Mouse (Mus musculus) midbrain, embryonic 11.5 days (tissue): ENCODE measurements around the gene Cacna1c. TPM values are rescaled to one million over a fixed set of nuclear protein-coding genes. Genes with fewer than 3 reads are reported as not detected.

Experiments
- ATAC-seq: fragments of 200-750 bp; cut with Nextera tagmentation; 2 replicates; pipeline ENCODE4 v1.8.0; 2017; ENCODE audit warnings: moderate TSS enrichment, moderate library complexity; ENCODE audit not compliant: low FRiP score
- DNase-seq: peaks from one replicate; pipeline ENCODE4 v3.0.0; 2015; ENCODE audit warnings: low spot score; ENCODE audit errors: missing footprints
- H3K27ac ChIP-seq: fragments of 300-500 bp; sonication (generic); 2 replicates; pipeline ENCODE4 v1.5.1; 2014; ENCODE audit warnings: low read depth, low read length
- H3K27me3 ChIP-seq: fragments of 300-500 bp; sonication (generic); 2 replicates; pipeline ENCODE4 v1.6.1; 2014; ENCODE audit warnings: mild to moderate bottlenecking, low read length, moderate library complexity, mixed read lengths; ENCODE audit not compliant: control insufficient read depth, insufficient read depth
- H3K36me3 ChIP-seq: fragments of 300-500 bp; sonication (generic); 2 replicates; pipeline ENCODE4 v1.6.1; 2014; ENCODE audit warnings: mild to moderate bottlenecking, low read length, moderate library complexity, mixed read lengths; ENCODE audit not compliant: control insufficient read depth, insufficient read depth
- H3K4me1 ChIP-seq: fragments of 300-500 bp; sonication (generic); 2 replicates; pipeline ENCODE4 v1.6.1; 2014; ENCODE audit warnings: low read length; ENCODE audit not compliant: control insufficient read depth, insufficient read depth
- H3K4me2 ChIP-seq: fragments of 300-500 bp; sonication (generic); 2 replicates; pipeline ENCODE4 v1.6.1; 2014; ENCODE audit warnings: mild to moderate bottlenecking, moderate library complexity
- H3K4me3 ChIP-seq: fragments of 300-500 bp; sonication (generic); 2 replicates; pipeline ENCODE4 v1.5.1; 2014; ENCODE audit warnings: low read depth, low read length
- H3K9ac ChIP-seq: fragments of 300-500 bp; sonication (generic); 2 replicates; pipeline ENCODE4 v1.6.1; 2014; ENCODE audit warnings: low read length
- H3K9me3 ChIP-seq: fragments of 300-500 bp; sonication (generic); 2 replicates; pipeline ENCODE4 v1.6.1; 2016; ENCODE audit warnings: low read length; ENCODE audit not compliant: control insufficient read depth
- WGBS: fragments of 180-500 bp; shearing (Covaris S2); extraction: QIAGEN DNeasy Blood & Tissue Kit; methylation state at CpG from one replicate; pipeline ENCODE4 v1.1.7; 2014; 5-methylcytosine and 5-hydroxymethylcytosine counted together
- polyA plus RNA-seq: library from polyadenylated mRNA; unstranded; fragments of >200 nt; fragmentation: Nextera tagmentation; extraction: Ambion mirVana; gene quantifications from 2 replicates; pipeline ENCODE4 v1.2.1, GENCODE M21; 2014

Gene Cacna1c
- polyA plus RNA-seq, 1 experiment from 2014 or later, result 2.1 TPM

DNA sequence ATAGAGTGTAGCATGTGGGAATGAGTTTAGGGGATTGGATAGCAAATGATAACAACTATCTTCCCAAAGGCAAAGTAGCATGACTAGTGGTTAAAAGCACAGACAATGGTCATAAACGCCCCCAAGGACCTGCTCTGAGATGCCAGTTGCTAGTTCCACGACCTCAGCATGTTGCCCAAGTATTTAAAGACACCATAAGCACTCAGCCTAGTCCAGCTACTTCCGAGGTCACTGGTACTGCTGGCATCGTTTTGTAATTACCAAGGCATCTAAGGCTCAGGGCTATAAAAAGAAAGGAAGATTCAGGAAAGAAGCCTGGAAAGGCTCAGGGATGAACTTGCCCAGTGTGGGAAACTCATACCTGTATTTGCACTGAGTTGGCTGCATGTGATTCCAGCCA, 127.6 kb downstream of the Cacna1c start:
- ATAC-seq, result no peak
- no peak overlapping the region for H3K4me3 ChIP-seq
- H3K9me3 ChIP-seq, result no peaks in the 10 kb centered on the region
- H3K27me3 ChIP-seq, result no peaks in the 10 kb centered on the region
- WGBS, result 79% methylated on average over 4 of the region's 4 CpGs
- peak; percentile 53 for DNase-seq
- peaks cover 4% of the 10 kb centered on the region; the same call in 1 of the 2 replicates for H3K4me1 ChIP-seq
- no peak overlapping the region for H3K9ac ChIP-seq
- H3K36me3 ChIP-seq, result no peaks in the 10 kb centered on the region
- no peak overlapping the region for H3K27ac ChIP-seq
- no peak overlapping the region for H3K4me2 ChIP-seq

DNA sequence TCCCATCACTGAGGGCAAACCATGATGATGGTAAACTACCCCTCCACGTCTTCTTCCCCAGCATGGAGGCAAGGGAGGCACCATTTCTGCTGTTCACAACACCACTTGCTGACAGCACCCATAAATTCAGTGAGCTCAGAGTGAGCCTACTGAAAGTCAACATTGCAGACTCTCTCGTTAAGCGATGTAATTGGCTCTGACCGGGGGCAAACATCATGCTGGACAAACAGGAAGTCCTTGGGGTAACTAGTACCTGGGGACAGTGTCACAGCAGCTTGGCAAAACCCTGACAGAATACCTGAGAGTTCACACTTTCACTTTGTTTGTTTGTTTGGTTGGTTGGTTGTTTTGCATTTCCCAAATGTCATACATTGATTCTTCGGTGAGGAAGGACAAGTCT, 131.3 kb downstream of the Cacna1c start:
- DNase-seq (no peak), ATAC-seq (no peak)
- no peaks in the 10 kb centered on the region for H3K36me3 ChIP-seq
- H3K4me1 ChIP-seq, result peaks cover 4% of the 10 kb centered on the region; the same call in 1 of the 2 replicates
- no peak overlapping the region for H3K27ac ChIP-seq
- H3K9ac ChIP-seq, result no peak overlapping the region
- 96% methylated on average over 5 of the region's 5 CpGs for WGBS
- no peaks in the 10 kb centered on the region for H3K27me3 ChIP-seq
- H3K9me3 ChIP-seq, result no peaks in the 10 kb centered on the region
- H3K4me3 ChIP-seq, result no peak overlapping the region
- H3K4me2 ChIP-seq, result no peak overlapping the region

- Histone ChIP-seq H3K27me3 (no peaks in the 10 kb centered on the region), H3K4me3 (no peak overlapping the region), H3K4me1 (peaks cover 4% of the 10 kb centered on the region; the same call in 1 of the 2 replicates), H3K27ac (no peak overlapping the region), H3K4me2 (no peak overlapping the region), H3K9me3 (no peaks in the 10 kb centered on the region), H3K36me3 (no peaks in the 10 kb centered on the region), H3K9ac (no peak overlapping the region)
- 92% methylated on average over 9 of the region's 9 CpGs for WGBS
- ATAC-seq, result no peak
- no peak for DNase-seq
Measured at GRCm38 (mm10) chr6:119064430-119064829, 131.8 kb downstream of the Cacna1c start.

DNA sequence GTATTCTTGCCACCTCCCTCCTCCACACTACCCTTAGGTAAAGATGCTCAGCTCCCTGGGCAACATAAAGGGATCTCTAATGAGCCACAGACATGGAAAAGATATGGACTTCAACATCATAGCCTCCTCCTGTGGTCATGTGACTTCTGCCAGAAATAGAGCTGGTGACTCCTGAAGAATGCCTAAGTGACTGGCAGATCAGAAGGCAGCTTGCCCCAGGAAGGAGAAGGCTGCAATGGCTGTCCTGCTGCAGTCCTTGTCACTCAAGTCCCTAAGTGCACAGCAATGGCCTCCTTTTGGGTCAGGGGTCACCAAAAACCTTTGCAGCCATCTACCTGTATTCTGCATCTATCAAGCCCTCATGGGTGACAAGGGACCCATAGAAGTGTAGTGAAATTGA, 133.5 kb downstream of the Cacna1c start:
- no peaks in the 10 kb centered on the region for H3K9me3 ChIP-seq
- H3K4me2 ChIP-seq, result no peak overlapping the region
- peaks cover 4% of the 10 kb centered on the region; the same call in 1 of the 2 replicates for H3K4me1 ChIP-seq
- H3K4me3 ChIP-seq, result no peak overlapping the region
- no peak overlapping the region for H3K9ac ChIP-seq
- DNase-seq, result peak; percentile 69
- H3K36me3 ChIP-seq, result no peaks in the 10 kb centered on the region
- no peak overlapping the region for H3K27ac ChIP-seq
- no peak for ATAC-seq
- no peaks in the 10 kb centered on the region for H3K27me3 ChIP-seq

DNA sequence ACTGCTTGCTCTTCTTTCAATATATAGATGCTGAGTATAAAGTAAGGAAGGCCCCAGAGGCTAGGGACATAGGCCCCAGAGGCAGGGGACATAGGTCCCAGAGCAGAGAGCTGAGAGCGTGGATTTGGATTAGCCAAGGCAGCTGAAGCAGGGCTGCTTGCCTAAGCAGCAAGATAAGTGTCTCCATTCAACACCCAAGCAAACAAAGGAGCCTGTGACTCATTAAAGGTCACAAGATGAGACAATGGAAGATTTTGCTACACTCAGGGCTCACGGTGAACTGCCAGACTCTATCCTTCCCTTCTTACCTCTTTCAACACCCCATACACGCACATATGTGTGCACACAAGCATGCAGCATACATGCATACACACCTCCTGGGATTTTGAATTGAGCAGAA, 137.3 kb downstream of the Cacna1c start:
- H3K9ac ChIP-seq, result no peak overlapping the region
- DNase-seq, result peak; percentile 75
- H3K36me3 ChIP-seq, result no peaks in the 10 kb centered on the region
- no peak overlapping the region for H3K4me2 ChIP-seq
- ATAC-seq, result no peak
- no peak overlapping the region for H3K27ac ChIP-seq
- no peaks in the 10 kb centered on the region for H3K27me3 ChIP-seq
- no peak overlapping the region for H3K4me3 ChIP-seq
- 68% methylated on average over 3 of the region's 3 CpGs for WGBS
- no peaks in the 10 kb centered on the region for H3K4me1 ChIP-seq
- H3K9me3 ChIP-seq, result no peaks in the 10 kb centered on the region

DNA sequence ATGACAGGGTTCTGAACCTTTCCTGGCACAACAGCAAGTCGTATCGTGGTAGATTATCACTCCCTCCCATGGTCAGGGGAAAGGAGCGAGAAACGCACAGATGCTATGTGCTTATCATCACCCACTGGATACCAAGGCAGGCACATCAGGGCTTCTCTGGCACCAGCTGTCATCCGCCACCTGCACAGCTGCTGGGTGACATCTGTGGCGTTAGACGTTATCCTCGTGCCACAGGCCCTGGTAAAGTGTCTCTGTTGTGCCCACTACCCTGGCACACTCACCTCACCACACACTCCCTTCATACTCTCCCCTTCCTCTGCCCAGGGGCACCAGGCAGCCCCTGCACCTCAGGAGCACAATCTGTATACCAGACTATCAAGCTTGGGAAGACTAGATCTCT, 137.8 kb downstream of the Cacna1c start:
- Histone ChIP-seq H3K27ac (no peak overlapping the region), H3K27me3 (no peaks in the 10 kb centered on the region), H3K9me3 (no peaks in the 10 kb centered on the region), H3K4me1 (no peaks in the 10 kb centered on the region), H3K4me2 (no peak overlapping the region), H3K4me3 (no peak overlapping the region), H3K36me3 (no peaks in the 10 kb centered on the region), H3K9ac (no peak overlapping the region)
- DNase-seq (peak; percentile 67), ATAC-seq (no peak)
- 95% methylated on average over 8 of the region's 8 CpGs for WGBS

- Histone ChIP-seq H3K36me3 (no peaks in the 10 kb centered on the region), H3K4me1 (no peaks in the 10 kb centered on the region), H3K9me3 (no peaks in the 10 kb centered on the region), H3K4me2 (no peak overlapping the region), H3K27me3 (no peaks in the 10 kb centered on the region), H3K4me3 (no peak overlapping the region), H3K27ac (no peak overlapping the region), H3K9ac (no peak overlapping the region)
- WGBS, result 91% methylated on average over 15 of the region's 15 CpGs
- ATAC-seq (no peak), DNase-seq (peak; percentile 74)
Measured at GRCm38 (mm10) chr6:119057076-119057479, 139.1 kb downstream of the Cacna1c start.

DNA sequence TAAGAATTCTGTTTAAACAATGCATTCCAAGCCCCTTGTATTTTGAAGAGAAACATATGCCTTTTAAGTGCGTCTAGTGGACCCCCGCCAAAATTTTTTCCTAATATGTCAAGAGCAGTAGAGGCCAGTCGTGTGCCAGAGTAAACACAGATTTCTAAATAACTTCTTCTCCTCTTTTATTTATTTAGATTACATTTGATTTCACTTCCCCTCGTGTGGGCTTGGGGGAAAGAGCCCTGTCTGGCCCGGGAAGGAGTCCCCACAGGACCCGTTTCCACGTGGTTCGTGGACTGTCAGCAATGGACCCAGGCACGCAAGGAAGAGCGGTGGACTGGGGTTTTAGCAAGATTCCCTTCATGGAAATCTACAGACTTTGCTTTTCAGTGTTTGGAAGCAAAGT, 143.4 kb downstream of the Cacna1c start:
- H3K9ac ChIP-seq, result no peak overlapping the region
- 87% methylated on average over 10 of the region's 10 CpGs for WGBS
- no peak overlapping the region for H3K27ac ChIP-seq
- H3K4me1 ChIP-seq, result no peaks in the 10 kb centered on the region
- H3K9me3 ChIP-seq, result no peaks in the 10 kb centered on the region
- H3K27me3 ChIP-seq, result no peaks in the 10 kb centered on the region
- H3K4me3 ChIP-seq, result no peak overlapping the region
- DNase-seq (peak; percentile 77), ATAC-seq (no peak)
- no peaks in the 10 kb centered on the region for H3K36me3 ChIP-seq
- no peak overlapping the region for H3K4me2 ChIP-seq

- no peaks in the 10 kb centered on the region for H3K9me3 ChIP-seq
- 92% methylated on average over 15 of the region's 15 CpGs for WGBS
- no peaks in the 10 kb centered on the region for H3K4me1 ChIP-seq
- no peak for ATAC-seq
- H3K4me3 ChIP-seq, result no peak overlapping the region
- no peak for DNase-seq
- no peaks in the 10 kb centered on the region for H3K27me3 ChIP-seq
- no peak overlapping the region for H3K9ac ChIP-seq
- H3K27ac ChIP-seq, result no peak overlapping the region
- H3K36me3 ChIP-seq, result no peaks in the 10 kb centered on the region
- H3K4me2 ChIP-seq, result no peak overlapping the region
Measured at GRCm38 (mm10) chr6:119052366-119052765, 143.9 kb downstream of the Cacna1c start.

GRCm38 (mm10) chr6:119051721-119052120, 144.5 kb downstream of the Cacna1c start:
- Histone ChIP-seq H3K9me3 (no peaks in the 10 kb centered on the region), H3K4me2 (no peak overlapping the region), H3K4me1 (peaks cover 3% of the 10 kb centered on the region; the same call in 1 of the 2 replicates), H3K27me3 (no peaks in the 10 kb centered on the region), H3K4me3 (no peak overlapping the region), H3K27ac (no peak overlapping the region), H3K9ac (no peak overlapping the region), H3K36me3 (no peaks in the 10 kb centered on the region)
- DNase-seq (no peak), ATAC-seq (no peak)
- WGBS, result 83% methylated on average over 2 of the region's 2 CpGs
